Mouse (Mus musculus) megakaryocyte progenitor cell, adult 5-6 weeks (primary cell): ENCODE results near the gene Prdm10. TPM values are rescaled to one million over a fixed set of nuclear protein-coding genes. Genes with fewer than 3 reads are reported as not detected.

ENCODE experiments used
- total RNA-seq, 2 experiments: library from RNA; stranded (forward) in 1 of 2; stranded (reverse) in 1 of 2; fragments of 157-497, 149-512 nt in 1 of 2; fragments of 200-1000 nt in 1 of 2; gene quantifications; 2 replicates each; pipeline versions ENCODE4 v1.2.3 to v1.2.4; 2015 to 2017

Prdm10 gene
- total RNA-seq, 2 experiments from 2014 or later: 9.2 to 11.7 TPM

Other genes starting within 250 kb of the Prdm10 start
- gene Zbtb44, start 249.9 kb upstream of the Prdm10 start, total RNA-seq (2015): 52.5 and 57.9 TPM in 2 replicates
- 27.0 and 27.4 TPM in 2 replicates for gene Zbtb44, start 249.9 kb upstream of the Prdm10 start, total RNA-seq (2017)
- 3.0 and 3.2 TPM in 2 replicates for gene St14, start 148.7 kb upstream of the Prdm10 start, total RNA-seq (2015)
- gene St14, start 148.7 kb upstream of the Prdm10 start, total RNA-seq (2017): 8.0 and 15.9 TPM in 2 replicates
- gene Aplp2, start 68.7 kb upstream of the Prdm10 start, total RNA-seq (2015): 31.2 and 54.0 TPM in 2 replicates
- gene Aplp2, start 68.7 kb upstream of the Prdm10 start, total RNA-seq (2017): 36.9 and 71.1 TPM in 2 replicates
- 10.8 and 22.7 TPM in 2 replicates for gene Nfrkb, start 105.7 kb downstream of the Prdm10 start, total RNA-seq (2015)
- 18.5 and 24.5 TPM in 2 replicates for gene Nfrkb, start 105.7 kb downstream of the Prdm10 start, total RNA-seq (2017)
- gene Tmem45b, start 183.9 kb downstream of the Prdm10 start, total RNA-seq (2015): not detected in 2 replicates
- not detected in 2 replicates for gene Tmem45b, start 183.9 kb downstream of the Prdm10 start, total RNA-seq (2017)